Mouse (Mus musculus) limb, embryonic 10.5 days (tissue): ENCODE results near the gene Eif3l. TPM values are rescaled to one million over a fixed set of nuclear protein-coding genes. Genes with fewer than 3 reads are reported as not detected.

Experiments used
- DNase-seq: peaks from one replicate; pipeline ENCODE4 v3.0.0-alpha.2; 2017; ENCODE audit warnings: low spot score
- H3K27ac ChIP-seq: fragments of 300-500 bp; sonication (generic); 2 replicates; pipeline ENCODE4 v1.5.1; 2016; ENCODE audit warnings: mild to moderate bottlenecking
- H3K27me3 ChIP-seq: fragments of 300-500 bp; sonication (generic); 2 replicates; pipeline ENCODE4 v1.6.1; 2016; ENCODE audit warnings: low read depth, mild to moderate bottlenecking; ENCODE audit not compliant: poor library complexity, severe bottlenecking
- H3K36me3 ChIP-seq: fragments of 300-500 bp; sonication (generic); 2 replicates; pipeline ENCODE4 v1.6.1; 2016; ENCODE audit warnings: mild to moderate bottlenecking, moderate library complexity
- H3K4me1 ChIP-seq: fragments of 300-500 bp; sonication (generic); 2 replicates; pipeline ENCODE4 v1.6.1; 2016
- H3K4me3 ChIP-seq: fragments of 300-500 bp; sonication (generic); 2 replicates; pipeline ENCODE4 v1.5.1; 2016; ENCODE audit warnings: mild to moderate bottlenecking, moderate library complexity
- H3K9me3 ChIP-seq: fragments of 300-500 bp; sonication (generic); replicated peaks from 2 replicates; pipeline ENCODE4 v1.6.1; 2016; ENCODE audit warnings: mild to moderate bottlenecking
- WGBS: fragments of 180-500 bp; shearing (Covaris S2); methylation state at CpG from one replicate; pipeline ENCODE4 v1.1.7; 2016; 5-methylcytosine and 5-hydroxymethylcytosine counted together
- polyA plus RNA-seq: library from polyadenylated mRNA; unstranded; fragments of >200 nt; fragmentation: Nextera tagmentation; extraction: Ambion mirVana; gene quantifications from 2 replicates; pipeline ENCODE4 v1.2.1, GENCODE M21; 2016

The Eif3l gene
- polyA plus RNA-seq, 1 experiment from 2014 or later: 278 TPM

DNA sequence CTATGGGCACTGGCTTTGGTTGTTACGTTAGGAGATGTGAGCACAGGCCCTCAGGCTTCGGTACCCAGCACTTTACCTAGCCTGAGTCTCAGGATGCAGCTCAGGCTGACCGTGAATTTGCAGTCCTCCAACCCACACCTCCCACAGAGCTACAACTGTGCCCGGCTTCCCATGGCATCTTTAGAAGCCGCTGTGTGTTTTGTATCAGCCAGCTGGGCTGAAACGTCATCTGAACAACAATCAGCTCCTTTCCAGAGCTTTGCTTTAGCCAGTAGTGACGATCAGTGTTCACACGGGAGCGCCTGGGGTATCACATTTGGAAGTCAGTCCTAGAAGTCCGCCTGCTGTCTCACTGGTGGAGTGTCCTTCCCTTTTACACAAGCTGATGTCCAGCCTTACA, 28.3 kb downstream of the Eif3l start:
- 78% methylated on average over 10 of the region's 10 CpGs for whole genome bisulfite sequencing
- H3K27ac ChIP-seq: no peak overlapping the region
- H3K4me1 ChIP-seq: peaks cover 39% of the 10 kb centered on the region
- no peaks in the 10 kb centered on the region for H3K36me3 ChIP-seq
- DNase-seq: no peak
- no peaks in the 10 kb centered on the region for H3K9me3 ChIP-seq
- H3K27me3 ChIP-seq: no peaks in the 10 kb centered on the region
- H3K4me3 ChIP-seq: no peak overlapping the region

DNA sequence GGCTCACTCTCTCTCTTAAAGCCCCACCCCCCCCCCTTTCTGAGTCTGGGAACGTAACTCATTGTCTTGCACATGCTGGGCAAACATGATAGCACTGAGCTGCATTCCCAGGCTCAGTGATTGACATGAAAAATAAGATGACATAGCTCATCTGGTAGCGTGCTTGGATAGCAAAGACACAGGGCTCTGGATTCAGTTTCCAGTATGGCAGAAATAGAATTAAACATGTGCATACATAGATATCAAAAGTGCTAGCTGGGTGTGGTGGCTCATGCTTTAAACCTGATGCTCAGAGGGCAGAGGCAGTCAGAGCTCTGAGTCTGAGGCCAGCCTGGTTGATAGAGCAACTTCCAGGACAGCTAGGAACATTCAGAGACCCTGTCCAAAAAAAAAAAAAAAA, 30.8 kb downstream of the Eif3l start:
- Histone ChIP-seq H3K27me3 (peaks cover 11% of the 10 kb centered on the region), H3K36me3 (no peaks in the 10 kb centered on the region), H3K4me3 (no peak overlapping the region), H3K9me3 (no peaks in the 10 kb centered on the region), H3K4me1 (peaks cover 46% of the 10 kb centered on the region), H3K27ac (no peak overlapping the region)
- DNase-seq: no peak
- 67% methylated on average over 2 of the region's 2 CpGs for WGBS

DNA sequence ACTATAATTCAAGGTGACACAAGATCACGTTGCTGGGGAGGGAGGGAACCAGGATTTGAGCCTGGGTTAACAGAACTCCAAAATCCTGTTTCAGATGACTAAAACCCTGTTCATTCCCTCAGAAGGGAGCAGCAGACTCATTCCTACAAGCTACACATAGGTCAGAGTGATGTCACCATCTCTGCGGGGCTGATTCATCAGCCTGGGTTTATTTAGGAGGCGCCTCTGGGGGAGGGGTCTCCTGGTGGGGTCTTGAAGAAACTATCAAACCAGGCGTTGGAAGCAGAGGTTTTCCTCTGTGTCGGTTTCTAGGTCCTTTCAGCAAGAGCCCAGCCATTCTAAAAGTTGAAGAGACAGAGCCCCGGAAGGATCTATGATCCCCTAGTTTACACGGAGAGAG, 33.0 kb downstream of the Eif3l start:
- Histone ChIP-seq H3K9me3 (no peaks in the 10 kb centered on the region), H3K36me3 (peaks cover 12% of the 10 kb centered on the region), H3K27ac (peak overlapping the region; percentile 97), H3K4me1 (peaks cover 47% of the 10 kb centered on the region), H3K4me3 (peak overlapping the region; percentile 98), H3K27me3 (peaks cover 14% of the 10 kb centered on the region)
- peak; percentile 39 for DNase-seq
- 18% methylated on average over 7 of the region's 7 CpGs for WGBS

DNA sequence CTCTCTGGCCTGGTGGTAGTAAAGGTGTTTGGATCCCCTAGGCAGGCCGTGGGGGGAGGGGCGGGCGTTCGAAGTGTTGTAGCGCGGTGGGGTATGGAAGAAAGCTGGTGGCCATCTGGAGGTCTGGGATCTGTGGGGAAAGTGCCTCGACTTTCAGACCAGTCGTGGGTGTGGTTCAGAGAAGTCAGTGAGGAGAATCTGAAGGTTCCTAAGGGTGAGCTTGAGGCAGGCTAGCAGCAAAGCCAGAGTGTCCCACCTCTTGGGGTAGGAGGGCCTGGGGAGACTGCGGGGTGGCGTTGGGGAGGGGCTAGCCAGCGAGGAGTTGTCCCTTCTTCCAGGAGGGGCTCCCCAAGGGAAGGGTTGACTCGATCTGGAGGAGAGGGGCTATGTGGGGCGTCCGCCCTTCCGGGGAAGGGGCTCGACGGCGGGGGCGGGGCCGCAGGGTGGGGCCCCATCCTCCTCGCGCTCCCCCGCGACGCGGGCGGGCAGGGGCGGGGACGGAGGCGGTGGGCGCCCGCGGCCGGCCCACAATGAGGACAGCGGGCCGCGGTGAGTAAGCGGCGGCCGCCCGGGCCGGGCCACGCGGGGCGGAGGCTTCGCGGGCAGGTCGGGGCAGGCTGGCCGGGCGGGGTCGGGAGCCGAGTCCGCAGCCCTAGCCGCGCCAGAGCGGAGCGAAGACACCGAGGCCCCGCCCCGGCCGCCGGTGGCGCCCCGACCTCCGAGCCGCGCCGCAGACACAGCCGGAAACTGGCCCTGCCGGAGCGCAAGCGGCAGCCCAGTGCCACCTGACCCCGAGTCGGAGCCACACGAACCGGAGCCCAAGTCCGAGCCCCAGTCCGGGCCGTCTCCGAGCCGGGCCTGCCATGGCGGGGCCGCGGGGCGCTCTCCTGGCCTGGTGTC, 33.7 kb downstream of the Eif3l start, which contains the start of gene Micall1:
TSS of gene Micall1 (plus strand) at position 478 of the 900 bp plus-strand sequence.
- WGBS: 1% methylated on average over 83 of the region's 85 CpGs
- peaks cover 19% of the 10 kb centered on the region for H3K36me3 ChIP-seq

DNA sequence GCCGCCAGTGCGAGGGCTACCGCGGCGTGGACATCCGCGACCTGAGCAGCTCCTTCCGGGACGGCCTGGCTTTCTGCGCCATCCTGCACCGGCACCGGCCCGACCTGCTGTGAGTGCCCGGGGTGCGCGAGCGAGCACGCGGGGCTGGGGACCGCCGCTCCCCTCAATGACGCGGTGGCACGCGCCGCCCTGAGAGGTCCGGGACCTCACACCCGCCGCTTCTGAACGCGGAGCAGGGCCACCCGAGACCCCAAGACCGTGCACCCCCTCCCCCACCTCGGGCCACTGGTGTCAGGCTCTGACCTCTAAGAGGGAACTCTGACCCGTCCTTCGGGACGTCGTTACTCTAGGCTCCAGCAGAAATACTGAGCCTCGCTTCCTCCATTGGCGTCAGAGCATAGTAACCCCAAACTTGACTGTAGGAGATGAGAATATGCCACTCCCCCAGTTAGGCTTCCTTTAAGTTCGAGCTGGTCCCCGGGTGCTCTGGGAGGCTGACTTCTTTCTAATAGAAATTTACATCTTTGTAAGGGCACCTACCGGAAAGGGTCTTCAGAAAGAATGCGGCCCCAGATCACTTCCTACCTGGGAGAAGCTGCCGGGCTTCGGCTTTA, 34.4 kb downstream of the Eif3l start:
- Histone ChIP-seq H3K4me1 (peaks cover 47% of the 10 kb centered on the region), H3K4me3 (peak overlapping the region; percentile 98), H3K27ac (peak overlapping the region; percentile 97), H3K36me3 (peaks cover 25% of the 10 kb centered on the region), H3K27me3 (peaks cover 14% of the 10 kb centered on the region), H3K9me3 (no peaks in the 10 kb centered on the region)
- under 1% methylated on average over 46 of the region's 46 CpGs for WGBS
- DNase-seq: no peak

More for the DNA sequence above, 33.7 kb downstream of the Eif3l start, which contains the start of gene Micall1:
- H3K4me3 ChIP-seq: peak within 1 kb of the TSS; percentile 98
- peak within 1 kb of the TSS; percentile 97 for H3K27ac ChIP-seq
- H3K9me3 ChIP-seq: no peaks in the 10 kb centered on the region
- H3K4me1 ChIP-seq: peaks cover 47% of the 10 kb centered on the region
- peak; percentile 84 for DNase-seq
- H3K27me3 ChIP-seq: peaks cover 14% of the 10 kb centered on the region

DNA sequence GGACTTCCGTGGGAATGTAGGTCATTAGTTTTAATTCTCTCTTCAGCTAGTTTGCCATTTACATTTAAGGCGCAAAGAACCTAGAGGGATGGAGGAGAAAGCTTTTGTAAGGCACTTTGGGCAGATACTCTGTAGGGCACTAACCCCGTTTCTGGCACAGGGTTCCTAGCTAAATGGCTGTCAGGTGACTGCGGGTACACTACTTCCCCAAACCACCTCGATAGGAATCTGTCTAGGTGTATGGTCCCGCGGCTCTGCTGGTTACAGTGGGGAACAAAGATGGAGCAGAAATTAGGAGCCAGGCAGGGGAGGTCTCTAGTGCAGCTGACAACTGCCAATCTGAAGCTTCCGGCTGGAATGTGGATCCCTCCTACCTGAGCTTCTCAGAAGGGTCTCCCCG, 35.1 kb downstream of the Eif3l start:
- no peaks in the 10 kb centered on the region for H3K9me3 ChIP-seq
- H3K4me3 ChIP-seq: peak overlapping the region; percentile 98
- 0 out of 2 replicates have a peak overlapping the region, but pooled peaks have one; percentile 97 for H3K27ac ChIP-seq
- H3K27me3 ChIP-seq: peaks cover 14% of the 10 kb centered on the region
- 16% methylated on average over 9 of the region's 9 CpGs for WGBS
- peaks cover 47% of the 10 kb centered on the region for H3K4me1 ChIP-seq
- DNase-seq: no peak
- peaks cover 31% of the 10 kb centered on the region for H3K36me3 ChIP-seq

DNA sequence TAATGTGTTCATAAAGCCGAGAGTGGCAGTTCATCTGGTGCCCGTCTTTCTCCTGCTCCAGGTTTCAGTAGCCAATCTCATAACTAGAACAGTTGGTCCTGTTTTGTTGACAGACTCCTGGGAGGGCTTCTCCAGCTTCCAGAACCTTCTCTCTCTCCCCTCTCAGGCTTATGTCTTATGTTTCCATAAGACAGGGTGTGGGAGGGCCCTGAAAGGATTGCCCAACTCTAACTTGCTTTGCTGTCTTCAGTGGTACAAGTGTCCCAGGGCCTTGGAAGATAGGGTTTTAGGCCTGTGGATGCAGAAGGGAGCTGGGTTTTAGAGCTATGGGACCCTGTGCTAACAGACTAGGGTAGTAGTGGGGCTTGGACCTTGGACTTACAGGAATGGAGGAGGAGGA, 35.5 kb downstream of the Eif3l start:
- Histone ChIP-seq H3K4me1 (peaks cover 47% of the 10 kb centered on the region), H3K36me3 (peaks cover 36% of the 10 kb centered on the region), H3K9me3 (no peaks in the 10 kb centered on the region), H3K27me3 (peaks cover 14% of the 10 kb centered on the region), H3K4me3 (peak overlapping the region; percentile 98), H3K27ac (no peak overlapping the region)
- WGBS: 69% methylated on average over 2 of the region's 2 CpGs
- no peak for DNase-seq

DNA sequence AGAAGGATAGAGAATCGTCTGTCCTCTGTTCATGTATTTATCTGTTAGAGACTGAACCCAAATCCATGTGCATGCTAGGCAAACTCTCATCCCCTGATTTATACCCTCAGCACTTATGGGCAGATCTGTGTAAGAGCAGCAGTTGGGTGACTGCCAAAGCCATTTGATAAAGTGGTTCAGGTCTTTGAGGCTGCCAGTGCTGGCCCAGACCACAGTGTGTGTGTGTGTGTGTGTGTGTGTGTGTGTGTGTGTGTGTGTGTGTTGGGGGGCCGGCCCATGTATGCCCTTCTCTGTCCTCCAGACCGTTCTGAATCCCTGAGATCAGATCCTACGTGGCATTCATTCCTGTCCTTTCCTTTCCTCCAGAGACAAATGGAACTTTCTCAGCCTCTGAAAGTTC, 36.8 kb downstream of the Eif3l start:
- Histone ChIP-seq H3K36me3 (peaks cover 48% of the 10 kb centered on the region), H3K27ac (no peak overlapping the region), H3K9me3 (no peaks in the 10 kb centered on the region), H3K4me3 (no peak overlapping the region), H3K4me1 (peaks cover 46% of the 10 kb centered on the region), H3K27me3 (peaks cover 14% of the 10 kb centered on the region)
- 93% methylated on average over 4 of the region's 4 CpGs for WGBS
- no peak for DNase-seq

DNA sequence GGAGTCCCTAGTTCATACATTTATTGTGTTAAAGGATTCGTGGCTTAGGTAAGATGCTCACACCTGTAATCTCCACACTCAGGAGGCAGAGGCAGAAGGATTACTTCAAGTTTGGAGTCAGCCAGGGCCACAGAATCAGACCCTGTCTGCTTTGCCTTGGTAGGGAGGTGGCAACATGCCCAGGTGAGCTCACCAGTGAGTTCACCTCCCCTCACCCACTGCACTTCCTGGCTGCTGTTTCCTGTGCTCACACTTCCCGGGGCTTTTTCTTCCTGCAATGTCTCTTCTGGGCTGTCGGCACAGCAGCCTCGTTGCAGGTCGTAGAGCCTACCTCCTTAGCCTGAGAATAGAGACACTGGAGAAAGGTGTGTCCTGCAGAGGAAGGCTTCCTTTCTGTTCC, 40.3 kb downstream of the Eif3l start:
- peaks cover 15% of the 10 kb centered on the region for H3K4me1 ChIP-seq
- DNase-seq: no peak
- peaks cover 8% of the 10 kb centered on the region for H3K27me3 ChIP-seq
- H3K9me3 ChIP-seq: no peaks in the 10 kb centered on the region
- WGBS: 61% methylated on average over 5 of the region's 5 CpGs
- H3K4me3 ChIP-seq: no peak overlapping the region
- no peak overlapping the region for H3K27ac ChIP-seq
- peaks cover 81% of the 10 kb centered on the region for H3K36me3 ChIP-seq

DNA sequence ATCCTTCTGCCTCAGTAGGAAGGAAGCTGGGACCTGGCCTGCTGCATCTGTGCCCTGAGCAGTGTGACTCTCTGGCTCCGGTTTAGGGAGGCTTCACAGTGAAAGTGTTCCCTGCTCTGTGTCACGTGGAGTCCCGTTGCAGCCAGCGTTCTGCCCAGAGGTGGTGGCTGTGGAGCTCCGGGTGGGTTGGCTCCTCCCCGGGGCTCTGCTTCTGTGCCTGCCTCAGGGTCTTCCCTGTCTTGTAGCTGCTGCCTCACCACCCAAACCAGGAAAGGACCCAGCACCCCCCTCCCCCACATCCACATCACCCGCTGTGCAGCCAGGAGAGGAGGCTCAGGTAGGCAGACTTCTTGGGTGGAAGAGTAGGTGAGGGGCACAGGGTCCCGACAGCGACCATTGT, 44.5 kb downstream of the Eif3l start:
- Histone ChIP-seq H3K9me3 (no peaks in the 10 kb centered on the region), H3K27me3 (no peaks in the 10 kb centered on the region), H3K4me1 (no peaks in the 10 kb centered on the region), H3K36me3 (peaks cover 96% of the 10 kb centered on the region), H3K27ac (no peak overlapping the region), H3K4me3 (no peak overlapping the region)
- DNase-seq: no peak
- 81% methylated on average over 9 of the region's 9 CpGs for WGBS

DNA sequence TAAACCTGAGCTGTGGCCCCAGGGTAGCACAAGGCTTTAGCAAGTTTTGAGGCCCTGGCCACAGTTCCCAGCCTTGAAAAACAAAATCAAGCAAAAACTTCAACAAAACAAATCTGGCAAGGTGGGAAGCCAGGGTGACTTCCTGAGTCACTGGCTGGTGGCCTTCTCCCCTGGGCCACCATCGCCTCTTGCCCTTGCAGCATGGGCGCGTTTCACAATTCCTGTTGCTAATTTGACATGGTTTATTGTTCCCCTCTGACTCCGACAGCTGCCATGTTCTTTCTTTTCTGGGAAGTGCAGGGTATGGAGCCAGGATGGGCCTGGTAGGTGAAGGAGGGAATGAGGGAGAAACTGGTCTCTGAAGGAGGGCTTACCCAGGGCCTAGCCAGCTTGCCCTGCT, 47.1 kb downstream of the Eif3l start:
- Histone ChIP-seq H3K27ac (no peak overlapping the region), H3K9me3 (no peaks in the 10 kb centered on the region), H3K4me3 (no peak overlapping the region), H3K27me3 (no peaks in the 10 kb centered on the region), H3K36me3 (peaks cover 96% of the 10 kb centered on the region), H3K4me1 (no peaks in the 10 kb centered on the region)
- 82% methylated on average over 4 of the region's 4 CpGs for WGBS
- DNase-seq: no peak

DNA sequence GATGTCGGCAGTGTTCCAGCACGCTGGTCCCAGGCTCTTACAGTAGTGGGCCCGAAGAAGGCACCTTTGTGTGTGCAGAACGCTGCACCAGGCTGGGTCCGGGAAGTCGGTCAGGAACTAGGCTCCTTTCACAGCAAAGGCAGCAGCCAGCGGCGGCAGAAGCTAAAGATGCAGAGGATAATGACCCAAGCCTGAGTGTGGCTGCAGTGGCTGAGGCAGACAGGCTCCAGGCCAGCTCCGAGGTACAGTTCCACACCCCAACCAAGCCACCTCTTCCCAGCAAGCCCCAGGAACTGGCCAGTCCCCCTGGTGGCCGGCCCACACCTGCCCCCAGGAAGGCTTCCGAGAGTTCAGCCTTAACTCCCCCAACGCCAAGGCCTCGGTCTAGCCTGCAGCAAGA, 47.6 kb downstream of the Eif3l start:
- no peaks in the 10 kb centered on the region for H3K4me1 ChIP-seq
- no peak overlapping the region for H3K27ac ChIP-seq
- WGBS: 86% methylated on average over 13 of the region's 13 CpGs
- H3K9me3 ChIP-seq: no peaks in the 10 kb centered on the region
- H3K27me3 ChIP-seq: no peaks in the 10 kb centered on the region
- DNase-seq: no peak
- H3K36me3 ChIP-seq: peaks cover 98% of the 10 kb centered on the region
- H3K4me3 ChIP-seq: no peak overlapping the region

DNA sequence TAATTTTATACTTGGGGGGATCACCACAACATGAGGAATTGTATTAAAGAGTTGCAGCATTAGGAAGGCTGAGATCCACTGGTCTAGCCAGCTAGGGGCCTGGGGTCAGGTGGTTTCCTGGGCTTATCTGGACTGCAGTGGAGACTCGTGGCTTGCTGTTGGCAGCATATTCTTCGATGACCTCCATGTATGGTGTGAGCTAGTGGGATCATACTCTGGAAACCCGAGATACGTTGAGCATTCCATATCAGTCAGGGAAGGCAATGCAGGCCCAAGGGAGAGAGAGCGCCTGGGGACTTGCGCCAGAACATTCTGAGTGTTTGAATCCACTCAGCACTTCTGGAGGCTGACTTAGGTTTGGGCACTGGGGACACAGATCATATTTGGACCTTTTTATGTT, 48.8 kb downstream of the Eif3l start:
- no peak for DNase-seq
- Histone ChIP-seq H3K9me3 (no peaks in the 10 kb centered on the region), H3K27ac (no peak overlapping the region), H3K27me3 (no peaks in the 10 kb centered on the region), H3K4me3 (no peak overlapping the region), H3K4me1 (no peaks in the 10 kb centered on the region), H3K36me3 (peaks cover 98% of the 10 kb centered on the region)
- 91% methylated on average over 6 of the region's 6 CpGs for WGBS
